18 mouse cellular contexts compared by ENCODE assay signal in the genomic region with DNA sequence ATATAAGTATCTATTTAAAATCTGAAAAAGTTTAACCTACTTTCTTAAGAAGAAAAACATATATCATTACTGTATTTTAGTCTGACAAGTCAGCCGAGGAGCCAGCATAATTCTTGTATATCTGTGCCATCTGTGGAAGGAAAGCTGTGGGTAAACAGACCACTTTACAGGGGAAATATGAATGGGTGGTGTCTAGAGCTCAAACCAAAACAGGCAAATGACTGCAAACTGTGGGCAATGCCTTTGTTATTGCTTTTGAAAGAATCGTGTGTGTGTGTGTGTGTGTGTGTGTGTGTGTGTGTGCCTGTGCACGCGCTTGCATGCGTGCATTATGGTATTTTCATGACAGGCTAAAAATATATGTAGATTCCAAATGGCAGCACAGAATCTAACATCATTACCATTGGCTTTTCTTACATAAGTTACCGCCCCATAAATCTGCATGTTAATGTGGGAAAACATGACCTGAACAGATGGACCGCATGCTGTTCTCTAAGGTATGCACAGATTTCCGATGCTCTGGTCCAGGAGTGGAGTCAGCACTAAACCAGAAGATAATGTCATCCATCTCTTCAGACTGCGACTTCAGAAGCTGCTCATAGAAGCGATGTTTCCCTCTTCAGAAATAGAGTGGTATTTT. TPM values are rescaled to one million over a fixed set of nuclear protein-coding genes. Genes with fewer than 3 reads are reported as not detected.
DNase-seq lines count a peak whose midpoint lies in the region; ATAC-seq and TF ChIP-seq lines count a peak whose summit lies in the region.
"Had no signal": no experiment of that assay in that cellular context is flagged by ENCODE, and none has a peak within 500 bp of the region (broad histone marks: within the 10 kb centered on the region; RNA-seq: fewer than 3 reads in every experiment).

No protein-coding gene starts in this region.

- ATAC-seq in hindbrain, postnatal 0 days, result no peak
- no peak for ATAC-seq in hindbrain, embryonic 13.5 days (ENCODE audit: low FRiP score)

- intact Hi-C loops in gastrocnemius, postnatal 14 days (cut with DNase I; ENCODE audit: low total_unique reads), result no loop called here

- H3K9ac ChIP-seq in hindbrain, postnatal 0 days (replicated peaks; ENCODE audit: low read length), result no peak overlapping the region
- no peak overlapping the region for H3K9ac ChIP-seq in hindbrain, embryonic 13.5 days
- H3K9ac ChIP-seq: hindbrain, embryonic 15.5 days; lung, embryonic 14.5 days had no signal

- no peaks in the 10 kb centered on the region for H3K4me1 ChIP-seq in hindbrain, postnatal 0 days (ENCODE audit: insufficient read depth, low read length)
- H3K4me1 ChIP-seq in hindbrain, embryonic 13.5 days (replicated peaks), result no peaks in the 10 kb centered on the region; the same call in 1 of the 2 replicates
- H3K4me1 ChIP-seq: hindbrain, embryonic 15.5 days; midbrain, embryonic 10.5 days had no signal

- no peak overlapping the region for H3K4me2 ChIP-seq in hindbrain, postnatal 0 days (ENCODE audit: low read depth, low read length)
- H3K4me2 ChIP-seq in hindbrain, embryonic 13.5 days, result no peak overlapping the region
- H3K4me2 ChIP-seq: hindbrain, embryonic 15.5 days; lung, embryonic 14.5 days had no signal

- DNase-seq in hindbrain, postnatal 0 days (ENCODE audit: low spot score), result peak; percentile 48
- DNase-seq in right cerebral cortex, adult 18-20 months, result peak; percentile 51
- no peak for DNase-seq in right cerebral cortex, postnatal 4 days
- DNase-seq in cerebellum, postnatal 10 days, result peak; percentile 60 to 63
- no peak for DNase-seq in ovary, adult 18-20 months (ENCODE audit: low spot score)
- no peak for DNase-seq in adrenal gland, postnatal 36 days
- DNase-seq in gastrocnemius, postnatal 14 days, result no peak
- DNase-seq: adrenal gland, postnatal 14 days; heart, adult 2 months; kidney, adult 2 months; kidney, postnatal 36 days; liver; lung, embryonic 14.5 days had no signal

- no peak overlapping the region for H3K27ac ChIP-seq in hindbrain, postnatal 0 days
- H3K27ac ChIP-seq in hindbrain, embryonic 13.5 days, result no peak overlapping the region
- H3K27ac ChIP-seq: heart, adult 2 months; hindbrain, embryonic 15.5 days; midbrain, embryonic 10.5 days had no signal

- 78% methylated on average over 10 of the region's 10 CpGs for WGBS in hindbrain, postnatal 0 days
- WGBS in hindbrain, embryonic 13.5 days, result 80% methylated on average over 10 of the region's 10 CpGs

- no peaks in the 10 kb centered on the region for H3K36me3 ChIP-seq in hindbrain, postnatal 0 days (ENCODE audit: insufficient read depth, low read length)
- H3K36me3 ChIP-seq in hindbrain, embryonic 13.5 days, result no peaks in the 10 kb centered on the region
- H3K36me3 ChIP-seq: hindbrain, embryonic 15.5 days; midbrain, embryonic 10.5 days had no signal

- no peaks in the 10 kb centered on the region for H3K27me3 ChIP-seq in hindbrain, postnatal 0 days (ENCODE audit: insufficient read depth, low read length)
- H3K27me3 ChIP-seq in hindbrain, embryonic 13.5 days, result no peaks in the 10 kb centered on the region
- H3K27me3 ChIP-seq: hindbrain, embryonic 15.5 days had no signal

- no peaks in the 10 kb centered on the region for H3K9me3 ChIP-seq in hindbrain, postnatal 0 days (ENCODE audit: low read length)
- no peaks in the 10 kb centered on the region for H3K9me3 ChIP-seq in hindbrain, embryonic 13.5 days
- H3K9me3 ChIP-seq: hindbrain, embryonic 15.5 days; midbrain, embryonic 10.5 days had no signal

- no peak for TF ChIP-seq CTCF in hindbrain, postnatal 0 days (IDR thresholded peaks at IDR 0.05; ENCODE audit: low read depth)

- no peak overlapping the region for H3K4me3 ChIP-seq in hindbrain, postnatal 0 days (ENCODE audit: low read length)
- no peak overlapping the region for H3K4me3 ChIP-seq in hindbrain, embryonic 13.5 days
- H3K4me3 ChIP-seq: heart, adult 2 months; hindbrain, embryonic 15.5 days; midbrain, embryonic 10.5 days had no signal

RNA-seq across cellular contexts. Expression of gene Slc35g2, which starts 10.5 kb away (rescaled TPM):
- total RNA-seq in hindbrain, postnatal 0 days (2014; rRNA removed), result 23.9 and 28.1 TPM in 2 replicates
- polyA plus RNA-seq in hindbrain, postnatal 0 days (2015; fragmentation: Nextera tagmentation; extraction: Ambion mirVana), result 24.7 and 25.3 TPM in 2 replicates
- polyA plus RNA-seq in hindbrain, embryonic 13.5 days (2015; fragmentation: Nextera tagmentation; extraction: Ambion mirVana), result 15.4 and 16.6 TPM in 2 replicates
- total RNA-seq in adrenal gland, postnatal 36 days (2021), result 1 to 10 TPM; 8.7 to 9.8 TPM
- under 1 TPM; 0.60 to 0.80 TPM for total RNA-seq in gastrocnemius, postnatal 14 days (2021)
- total RNA-seq: common myeloid progenitor, adult 5-6 weeks; MEL had no signal

RNA-seq across cellular contexts. Expression of gene Nck1, which starts 14.4 kb away (rescaled TPM):
- 8.7 and 10.6 TPM in 2 replicates for total RNA-seq in hindbrain, postnatal 0 days (2014; rRNA removed)
- polyA plus RNA-seq in hindbrain, postnatal 0 days (2015; fragmentation: Nextera tagmentation; extraction: Ambion mirVana), result 38.3 and 42.5 TPM in 2 replicates
- 64.3 and 66.5 TPM in 2 replicates for polyA plus RNA-seq in hindbrain, embryonic 13.5 days (2015; fragmentation: Nextera tagmentation; extraction: Ambion mirVana)
- 10 to 100 TPM; 50.0 to 52.8 TPM for total RNA-seq in adrenal gland, postnatal 36 days (2021)
- 10 to 100 TPM; 29.3 to 33.0 TPM for total RNA-seq in gastrocnemius, postnatal 14 days (2021)

RNA-seq across cellular contexts. Expression of gene Stag1, which starts 37.2 kb away (rescaled TPM):
- total RNA-seq in hindbrain, postnatal 0 days (2014; rRNA removed), result 26.1 and 34.1 TPM in 2 replicates
- 33.9 and 38.2 TPM in 2 replicates for polyA plus RNA-seq in hindbrain, postnatal 0 days (2015; fragmentation: Nextera tagmentation; extraction: Ambion mirVana)
- polyA plus RNA-seq in hindbrain, embryonic 13.5 days (2015; fragmentation: Nextera tagmentation; extraction: Ambion mirVana), result 42.8 and 44.7 TPM in 2 replicates
- total RNA-seq in adrenal gland, postnatal 36 days (2021), result 10 to 100 TPM; 36.0 to 43.8 TPM
- total RNA-seq in gastrocnemius, postnatal 14 days (2021), result 10 to 100 TPM; 24.2 to 27.9 TPM

Comparison
In these comparisons a context has a peak if more than half of its experiments do, and no peak if none do; other contexts are left out.
1. DNase-seq: peak in hindbrain, postnatal 0 days (single experiment), right cerebral cortex, adult 18-20 months (single experiment) and cerebellum, postnatal 10 days (2 of 2); none in right cerebral cortex, postnatal 4 days (single experiment), ovary, adult 18-20 months (single experiment), adrenal gland, postnatal 36 days (0 of 2) and gastrocnemius, postnatal 14 days (single experiment).
2. RNA of gene Slc35g2, which starts 10.5 kb away (total RNA-seq): 23.9 to 28.1 TPM in hindbrain, postnatal 0 days and 8.7 to 9.8 TPM in adrenal gland, postnatal 36 days; 0.60 to 0.80 TPM in gastrocnemius, postnatal 14 days; every median in the first group is over 4 times any median in the second.